Mouse (Mus musculus): ENCODE results near the gene Vmn1r18. TPM values are rescaled to one million over a fixed set of nuclear protein-coding genes. Genes with fewer than 3 reads are reported as not detected.
A peak's percentile ranks its signal among the peaks of the same experiment; 100 is the strongest.
"Not testable (repeated sequence)": the region's sequence is repeated elsewhere in the genome, so short reads cannot be mapped to it uniquely, and the experiment has no call there.

Gene Vmn1r18
- not detected in 2 replicates for polyA plus RNA-seq (2014; fragmentation: Nextera tagmentation; extraction: Ambion mirVana)

DNA sequence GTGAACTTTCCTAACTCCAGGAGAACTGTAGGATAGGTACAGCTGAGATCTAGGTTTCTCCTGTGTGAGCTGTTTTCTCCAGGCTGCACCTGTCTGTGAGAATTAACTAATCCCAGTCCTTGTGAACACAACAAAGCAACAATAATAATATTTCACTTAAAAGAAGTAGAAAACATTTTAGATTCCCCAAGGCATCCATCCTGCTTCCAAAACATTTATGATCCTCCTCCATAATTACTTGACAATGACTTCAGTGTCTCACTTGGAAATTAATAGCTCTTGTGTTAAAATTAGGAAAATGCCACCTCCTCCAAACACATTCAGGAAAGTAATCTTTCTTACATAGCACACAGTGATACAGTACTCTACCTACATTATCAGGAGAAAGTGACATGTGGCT lies at the start of gene Vmn1r18:
TSS of gene Vmn1r18 (minus strand) at position 101 of the 400 bp plus-strand sequence.
- Histone ChIP-seq H3K9ac (no peak within 1 kb of the TSS), H3K27me3 (ENCODE audit: insufficient read depth, low read length) (no peaks in the 10 kb centered on the region), H3K4me2 (no peak within 1 kb of the TSS), H3K4me1 (ENCODE audit: insufficient read depth) (no peaks in the 10 kb centered on the region), H3K4me3 (ENCODE audit: low read depth, low read length) (no peak within 1 kb of the TSS), H3K27ac (ENCODE audit: low read depth) (no peak within 1 kb of the TSS), H3K36me3 (ENCODE audit: insufficient read depth) (no peaks in the 10 kb centered on the region), H3K9me3 (ENCODE audit: low read depth, low read length) (no peaks in the 10 kb centered on the region)
- DNase-seq, result no peak
- ATAC-seq (ENCODE audit: insufficient read depth), result no peak
- no peak for TF ChIP-seq CTCF (IDR thresholded peaks at IDR 0.05; ENCODE audit: low read depth)

DNA sequence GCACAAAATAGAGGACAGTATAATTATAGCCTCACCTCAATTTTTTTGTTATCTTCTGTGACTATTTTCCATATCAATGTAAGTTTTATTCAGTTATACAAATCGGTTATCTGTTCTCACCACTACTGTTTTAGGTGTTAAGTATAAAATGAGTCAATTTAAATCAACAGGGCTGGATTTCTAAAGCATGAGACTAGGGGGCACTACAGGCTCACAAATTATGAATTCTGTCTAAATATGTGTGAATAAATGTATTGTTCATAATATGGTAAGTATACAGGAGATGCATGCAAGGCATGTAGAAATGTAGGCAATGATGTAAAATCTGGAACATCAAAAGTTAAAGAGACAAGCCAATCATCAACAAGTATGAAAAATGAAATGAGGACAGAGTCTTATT lies 35.6 kb upstream of the Vmn1r18 start:
- DNase-seq, result peak; percentile 33
- 67% methylated on average over 1 of the region's 1 CpGs for WGBS
- no peaks in the 10 kb centered on the region for H3K4me1 ChIP-seq (ENCODE audit: insufficient read depth)
- ATAC-seq (ENCODE audit: insufficient read depth), result no peak
- TF ChIP-seq CTCF (IDR thresholded peaks at IDR 0.05; ENCODE audit: low read depth), result peak; percentile 22; the same call in 1 of the 2 replicates
- no peaks in the 10 kb centered on the region for H3K27me3 ChIP-seq (ENCODE audit: insufficient read depth, low read length)
- H3K36me3 ChIP-seq (ENCODE audit: insufficient read depth), result no peaks in the 10 kb centered on the region
- H3K9me3 ChIP-seq (ENCODE audit: low read depth, low read length), result no peaks in the 10 kb centered on the region
- H3K27ac ChIP-seq (ENCODE audit: low read depth), result no peak overlapping the region
- H3K4me2 ChIP-seq, result no peak overlapping the region
- H3K4me3 ChIP-seq (ENCODE audit: low read depth, low read length), result no peak overlapping the region
- H3K9ac ChIP-seq, result no peak overlapping the region

DNA sequence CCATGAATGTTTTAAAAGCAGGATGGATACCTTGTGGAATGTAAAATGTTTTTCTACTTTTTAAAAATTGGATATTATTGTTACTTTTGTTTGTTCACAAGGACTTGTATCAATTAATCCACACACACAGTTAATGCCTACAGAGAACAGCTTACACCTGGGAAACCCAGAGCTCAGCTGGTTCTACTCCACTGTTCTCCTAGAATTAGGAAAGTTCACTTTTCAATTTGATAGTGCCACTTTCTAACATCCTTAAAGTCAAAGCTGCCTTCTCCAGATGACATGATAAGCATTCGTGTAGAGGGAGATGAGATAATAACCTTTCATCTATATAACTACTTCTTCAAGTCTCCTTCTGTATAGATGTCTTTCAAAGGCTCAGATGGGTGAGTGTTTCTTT lies 33.0 kb upstream of the Vmn1r18 start, which contains the start of gene Vmn1r20:
TSS of gene Vmn1r20 (plus strand) at position 301 of the 400 bp plus-strand sequence.
- no peaks in the 10 kb centered on the region for H3K27me3 ChIP-seq (ENCODE audit: insufficient read depth, low read length)
- no peak within 1 kb of the TSS for H3K9ac ChIP-seq
- H3K27ac ChIP-seq (ENCODE audit: low read depth), result no peak within 1 kb of the TSS
- no peak for TF ChIP-seq CTCF (IDR thresholded peaks at IDR 0.05; ENCODE audit: low read depth)
- no peaks in the 10 kb centered on the region for H3K4me1 ChIP-seq (ENCODE audit: insufficient read depth)
- no peaks in the 10 kb centered on the region for H3K36me3 ChIP-seq (ENCODE audit: insufficient read depth)
- no peak within 1 kb of the TSS for H3K4me2 ChIP-seq
- WGBS, result 33% methylated on average over 1 of the region's 1 CpGs
- no peaks in the 10 kb centered on the region for H3K9me3 ChIP-seq (ENCODE audit: low read depth, low read length)
- H3K4me3 ChIP-seq (ENCODE audit: low read depth, low read length), result no peak within 1 kb of the TSS
- no peak for ATAC-seq (ENCODE audit: insufficient read depth)
- no peak for DNase-seq

DNA sequence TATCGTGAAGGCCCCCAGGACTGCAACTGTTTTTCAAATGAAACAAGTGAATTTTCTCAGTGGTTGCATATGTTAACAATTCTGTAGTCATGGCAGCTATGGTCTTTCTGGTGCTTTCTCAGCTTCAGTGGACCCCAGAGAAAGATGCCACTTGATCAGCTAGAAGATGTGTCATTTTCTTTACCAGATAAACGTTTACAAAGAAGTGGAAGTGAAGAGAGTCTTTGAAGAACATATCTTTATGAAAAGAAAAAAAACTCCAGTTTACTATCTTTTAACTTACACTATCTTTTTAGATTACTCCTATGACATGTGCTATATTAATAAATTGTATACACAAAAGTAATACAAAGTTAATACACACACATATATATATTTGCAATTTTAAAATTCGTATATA lies 7.9 kb upstream of the Vmn1r18 start, which contains the start of gene Vmn1r19:
TSS of gene Vmn1r19 (plus strand) at position 301 of the 400 bp plus-strand sequence.
- not testable (repeated sequence) for H3K27ac ChIP-seq (ENCODE audit: low read depth); ATAC-seq (ENCODE audit: insufficient read depth); H3K4me1 ChIP-seq (ENCODE audit: insufficient read depth); H3K27me3 ChIP-seq (ENCODE audit: insufficient read depth, low read length); DNase-seq; H3K9ac ChIP-seq; H3K4me2 ChIP-seq; H3K4me3 ChIP-seq (ENCODE audit: low read depth, low read length); H3K9me3 ChIP-seq (ENCODE audit: low read depth, low read length); H3K36me3 ChIP-seq (ENCODE audit: insufficient read depth)
- 59% methylated on average over 3 of the region's 3 CpGs for WGBS

DNA sequence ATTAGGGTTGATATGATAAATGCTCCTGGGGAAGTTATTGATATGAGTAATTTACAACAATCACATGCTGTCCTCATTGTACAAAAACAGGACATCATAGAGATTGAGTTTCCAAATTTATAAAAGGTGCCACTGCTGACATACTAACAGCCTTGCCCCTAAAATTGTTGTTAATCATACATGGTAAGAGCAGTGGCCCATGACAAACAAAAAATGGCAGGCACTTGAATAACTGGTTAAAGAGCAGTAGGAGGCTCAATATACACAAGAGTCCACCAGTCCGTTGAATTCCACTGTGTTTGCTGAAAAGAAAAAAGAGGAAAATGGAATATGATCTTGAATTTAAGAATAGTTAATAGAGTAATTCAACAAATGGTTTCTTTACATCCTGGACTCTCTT lies 28.1 kb downstream of the Vmn1r18 start:
- no peak overlapping the region for H3K27ac ChIP-seq (ENCODE audit: low read depth)
- no peaks in the 10 kb centered on the region for H3K4me1 ChIP-seq (ENCODE audit: insufficient read depth)
- no peak overlapping the region for H3K4me2 ChIP-seq
- no peak for TF ChIP-seq CTCF (IDR thresholded peaks at IDR 0.05; ENCODE audit: low read depth)
- H3K9me3 ChIP-seq (ENCODE audit: low read depth, low read length), result no peaks in the 10 kb centered on the region
- ATAC-seq (ENCODE audit: insufficient read depth), result no peak
- no peak overlapping the region for H3K4me3 ChIP-seq (ENCODE audit: low read depth, low read length)
- no peak for DNase-seq
- H3K9ac ChIP-seq, result no peak overlapping the region
- no peaks in the 10 kb centered on the region for H3K36me3 ChIP-seq (ENCODE audit: insufficient read depth)
- H3K27me3 ChIP-seq (ENCODE audit: insufficient read depth, low read length), result no peaks in the 10 kb centered on the region
- 67% methylated on average over 1 of the region's 1 CpGs for WGBS

DNA sequence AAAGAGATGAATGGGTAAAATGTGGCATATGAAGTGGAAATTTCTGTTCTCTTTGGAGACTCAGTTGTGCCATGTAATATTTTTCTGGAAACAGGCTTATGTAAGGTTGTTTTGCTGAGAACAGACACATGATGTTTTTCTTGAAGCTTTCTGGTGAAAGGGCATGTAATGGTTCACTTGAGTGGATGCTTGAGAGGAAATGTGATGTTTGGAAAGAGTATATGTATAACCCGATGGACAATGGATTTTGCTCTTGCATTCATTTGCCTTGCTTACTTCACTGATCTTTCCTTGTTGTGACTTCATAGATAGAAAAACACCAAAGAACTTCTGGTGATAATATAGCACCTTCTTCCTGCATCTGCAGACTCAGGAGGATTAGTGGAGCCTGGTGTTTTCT lies 29.7 kb downstream of the Vmn1r18 start:
- H3K27ac ChIP-seq (ENCODE audit: low read depth); DNase-seq; H3K4me3 ChIP-seq (ENCODE audit: low read depth, low read length); H3K9ac ChIP-seq; H3K4me1 ChIP-seq (ENCODE audit: insufficient read depth); H3K27me3 ChIP-seq (ENCODE audit: insufficient read depth, low read length); H3K4me2 ChIP-seq; H3K9me3 ChIP-seq (ENCODE audit: low read depth, low read length); ATAC-seq (ENCODE audit: insufficient read depth); H3K36me3 ChIP-seq (ENCODE audit: insufficient read depth): not testable (repeated sequence)
- WGBS, result 97% methylated on average over 1 of the region's 1 CpGs

DNA sequence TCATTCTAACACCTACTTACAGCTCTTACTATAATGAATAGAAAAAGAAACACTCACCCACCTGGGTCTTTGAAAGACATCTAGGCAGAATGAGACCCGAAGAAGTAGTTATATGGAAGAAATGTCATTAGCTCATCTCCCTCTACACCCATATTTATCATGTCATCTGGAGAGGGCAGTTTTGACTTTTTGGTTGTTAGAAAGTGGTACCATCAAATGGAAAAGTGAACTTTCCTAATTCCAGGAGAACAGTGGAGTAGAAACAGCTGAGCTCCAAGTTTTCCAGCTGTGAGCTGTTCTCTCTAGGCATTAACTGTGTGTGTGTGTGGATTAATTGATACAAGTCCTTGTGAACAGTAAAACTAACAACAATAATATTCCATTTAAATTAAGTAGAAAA lies 32.0 kb downstream of the Vmn1r18 start, which contains the start of gene Vmn1r17:
TSS of gene Vmn1r17 (minus strand) at position 101 of the 400 bp plus-strand sequence.
- 86% methylated on average over 1 of the region's 1 CpGs for WGBS
- Histone ChIP-seq H3K4me2 (no peak within 1 kb of the TSS), H3K9ac (no peak within 1 kb of the TSS), H3K4me1 (ENCODE audit: insufficient read depth) (no peaks in the 10 kb centered on the region), H3K9me3 (ENCODE audit: low read depth, low read length) (no peaks in the 10 kb centered on the region), H3K36me3 (ENCODE audit: insufficient read depth) (no peaks in the 10 kb centered on the region), H3K27me3 (ENCODE audit: insufficient read depth, low read length) (no peaks in the 10 kb centered on the region), H3K4me3 (ENCODE audit: low read depth, low read length) (no peak within 1 kb of the TSS), H3K27ac (ENCODE audit: low read depth) (no peak within 1 kb of the TSS)
- ATAC-seq (ENCODE audit: insufficient read depth), result no peak
- DNase-seq, result no peak
- TF ChIP-seq CTCF (IDR thresholded peaks at IDR 0.05; ENCODE audit: low read depth), result no peak

DNA sequence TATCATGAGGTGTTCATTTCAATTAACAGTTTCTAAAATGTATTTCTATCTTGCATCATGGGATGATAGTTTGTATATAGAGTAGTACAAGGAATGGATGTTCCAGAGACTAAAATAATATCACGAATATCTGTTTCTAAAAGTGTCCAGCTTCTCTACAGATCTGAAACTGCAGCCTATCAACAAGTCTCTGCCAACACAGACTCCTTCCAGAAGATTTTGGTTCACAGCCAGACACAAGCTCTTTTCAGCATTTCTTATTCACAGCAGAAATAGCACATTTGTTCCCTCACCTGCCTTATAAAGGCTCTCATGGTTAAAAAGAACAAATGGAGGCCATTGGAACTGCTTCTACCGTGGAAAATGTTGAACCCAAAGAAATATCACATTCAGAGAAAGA lies 38.7 kb downstream of the Vmn1r18 start:
- Histone ChIP-seq H3K4me2 (no peak overlapping the region), H3K27me3 (ENCODE audit: insufficient read depth, low read length) (no peaks in the 10 kb centered on the region), H3K27ac (ENCODE audit: low read depth) (no peak overlapping the region), H3K4me3 (ENCODE audit: low read depth, low read length) (no peak overlapping the region), H3K36me3 (ENCODE audit: insufficient read depth) (no peaks in the 10 kb centered on the region), H3K9ac (no peak overlapping the region), H3K9me3 (ENCODE audit: low read depth, low read length) (no peaks in the 10 kb centered on the region), H3K4me1 (ENCODE audit: insufficient read depth) (no peaks in the 10 kb centered on the region)
- WGBS, result 63% methylated on average over 2 of the region's 2 CpGs
- no peak for TF ChIP-seq CTCF (IDR thresholded peaks at IDR 0.05; ENCODE audit: low read depth)
- no peak for ATAC-seq (ENCODE audit: insufficient read depth)
- no peak for DNase-seq
